Mouse (Mus musculus) thymus, adult 18-20 months (tissue): ENCODE results near the gene Actrt3.

Source experiments
- DNase-seq, 2 experiments: peaks; one replicate each; pipeline ENCODE4 v3.0.0; 2022; ENCODE audit warnings: mixed read lengths in 2 of 2

The Actrt3 gene

DNA sequence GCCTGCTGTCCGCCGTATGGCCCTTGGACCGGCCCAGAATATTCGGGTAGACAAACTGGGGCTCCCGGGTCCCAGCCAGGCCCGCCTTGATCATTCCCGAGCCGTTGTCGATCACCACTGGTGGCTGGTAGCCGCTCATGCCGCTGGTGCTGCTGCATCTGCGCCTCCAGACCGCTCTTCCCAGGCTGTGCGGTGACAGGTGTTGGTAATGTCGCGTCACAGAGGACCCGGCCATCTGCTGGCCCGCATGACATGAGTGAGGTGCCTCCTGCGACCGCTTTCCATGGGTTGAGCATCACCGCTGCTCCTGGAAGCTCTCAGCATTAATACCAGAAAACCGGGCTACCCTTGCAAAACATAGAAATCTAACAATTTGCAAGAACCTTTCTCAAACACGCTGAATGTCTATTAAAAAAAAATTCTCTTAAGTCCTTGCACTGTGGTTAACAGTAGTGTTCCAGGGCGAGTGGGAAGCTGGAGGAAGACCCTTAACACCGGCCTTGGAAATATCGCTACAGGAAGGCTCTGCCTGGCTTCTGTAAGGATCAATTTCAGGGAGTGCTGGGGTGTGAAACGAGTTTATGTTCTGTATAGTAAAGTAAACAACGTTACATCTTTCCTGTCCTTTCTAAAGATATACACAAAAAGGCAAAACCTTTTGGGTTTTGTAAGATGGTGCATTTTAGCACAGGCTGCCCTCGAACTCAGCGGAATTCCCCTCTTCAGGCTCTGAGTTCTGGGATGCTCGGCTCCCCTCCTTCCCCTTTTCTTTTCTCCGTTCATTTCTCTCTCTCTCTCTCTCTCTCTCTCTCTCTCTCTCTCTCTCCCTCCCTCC lies at the start of gene Actrt3:
TSS of gene Actrt3 (minus strand) at position 229 of the 835 bp plus-strand sequence.
- peak in 1 of 2 experiments; percentile 34 for DNase-seq

DNA sequence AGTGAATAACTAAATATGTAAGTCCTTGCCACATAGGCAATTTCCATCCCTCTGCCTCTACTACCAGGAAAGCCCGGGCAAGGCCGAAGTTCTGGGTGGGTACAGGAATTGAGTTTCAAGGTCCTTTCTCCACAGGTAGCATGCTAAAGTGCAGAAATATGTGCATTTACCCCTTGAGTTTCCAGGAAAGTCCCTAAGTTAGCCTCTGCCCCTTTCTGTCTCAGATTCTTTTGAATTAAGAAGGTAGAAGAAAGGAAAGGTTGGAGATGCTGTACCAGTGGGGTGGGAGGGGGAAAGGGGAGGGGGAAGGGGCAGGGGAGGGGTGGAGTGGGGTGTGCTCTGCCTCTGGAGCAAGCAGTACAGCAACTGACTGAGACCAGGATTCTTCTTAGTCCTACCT lies 48.7 kb upstream of the Actrt3 start:
- DNase-seq, result no peak

DNA sequence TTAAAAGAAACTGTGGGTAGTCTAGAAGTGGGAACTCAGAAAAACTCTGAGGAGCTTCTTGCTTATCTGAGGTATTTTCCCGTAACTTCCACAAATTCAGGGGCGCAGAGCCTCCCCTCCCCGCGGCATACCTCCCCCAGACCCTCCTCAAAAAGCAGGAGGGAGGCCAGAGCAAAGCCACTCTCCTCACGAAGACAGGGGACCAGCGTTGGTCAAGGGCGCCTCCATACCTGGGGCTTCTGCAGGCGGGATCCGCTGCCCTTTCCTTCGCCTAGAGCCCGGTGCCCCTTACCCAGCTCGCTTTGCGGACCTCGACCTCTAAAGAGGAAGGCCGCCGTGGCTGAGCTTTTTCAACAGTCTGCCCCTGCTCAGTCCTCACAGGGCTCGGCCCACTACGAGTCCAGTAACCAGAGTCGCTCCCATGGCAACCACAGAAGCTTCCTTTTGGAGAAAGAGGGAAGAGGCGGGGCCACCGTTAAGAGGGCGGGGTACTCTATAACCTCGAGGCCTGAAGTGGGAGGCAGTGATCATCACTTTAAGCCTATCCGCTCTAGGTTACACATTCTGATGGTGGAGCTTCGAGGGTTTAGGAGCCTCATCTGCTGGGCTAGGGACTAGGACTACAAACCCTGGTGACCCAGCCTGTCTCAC lies 47.8 kb upstream of the Actrt3 start, which contains the start of gene Lrrc34:
TSS of gene Lrrc34 (minus strand) at position 430 of the 651 bp plus-strand sequence.
- no peak for DNase-seq

DNA sequence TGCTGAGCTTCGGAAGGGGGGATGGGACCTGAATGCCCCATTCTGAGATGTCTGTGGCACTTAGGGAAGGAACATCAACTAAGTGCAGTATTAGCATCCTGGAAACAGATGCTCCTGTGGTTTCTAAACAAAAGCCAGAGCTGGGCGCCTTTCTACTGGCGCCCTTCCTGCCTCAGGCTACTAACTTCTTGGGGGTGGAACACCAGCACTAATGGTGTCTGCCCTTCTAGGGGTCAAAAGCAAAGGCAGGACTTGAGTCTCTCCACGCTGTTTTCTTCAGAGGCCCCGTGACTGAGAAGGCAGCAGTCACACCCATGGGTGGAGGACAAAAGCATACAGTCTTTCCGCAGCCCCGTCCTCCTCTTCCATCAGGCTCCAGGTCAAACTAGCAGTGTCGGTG lies 47.0 kb upstream of the Actrt3 start:
- DNase-seq, result no peak

DNA sequence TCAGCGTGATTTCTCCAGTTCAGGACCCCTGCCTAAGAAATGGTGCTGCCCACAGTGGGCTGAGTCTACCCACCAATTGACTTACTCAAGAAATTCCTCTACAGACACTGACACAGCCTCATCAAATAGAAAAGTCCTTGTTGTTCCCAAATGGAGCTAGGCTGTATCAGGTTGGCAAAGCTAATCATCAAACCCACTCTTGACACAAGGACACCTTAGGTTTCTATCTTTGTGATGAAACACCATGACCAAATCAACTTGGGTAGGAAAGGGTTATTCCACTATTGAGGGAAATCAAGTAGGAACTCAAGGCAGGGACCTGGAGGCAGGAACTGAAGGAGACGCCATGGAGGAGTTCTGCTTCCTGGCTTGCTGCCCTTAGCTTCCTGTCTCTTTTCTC lies 44.5 kb upstream of the Actrt3 start, which contains the start of gene Lrriq4:
TSS of gene Lrriq4 (plus strand) at position 301 of the 400 bp plus-strand sequence.
- no peak for DNase-seq

DNA sequence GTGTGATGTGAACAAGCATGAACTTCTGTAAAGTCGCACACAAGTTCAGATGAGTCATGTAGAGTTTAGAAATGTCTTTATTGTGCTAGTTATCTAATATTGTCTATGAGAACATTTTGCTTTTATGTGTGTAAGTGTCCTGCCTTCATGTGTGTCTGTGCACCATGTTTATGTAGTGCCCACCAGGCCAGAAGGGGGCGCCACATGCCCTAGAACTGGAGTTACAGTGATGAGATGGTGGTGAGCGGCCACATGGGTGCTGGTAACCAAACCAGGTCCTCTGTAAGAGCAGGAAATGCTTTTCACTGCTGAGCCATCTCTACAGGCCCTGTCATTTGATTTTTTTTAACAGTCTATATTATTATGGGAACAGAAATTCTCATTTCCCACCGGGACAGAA lies 35.9 kb upstream of the Actrt3 start:
- no peak for DNase-seq

DNA sequence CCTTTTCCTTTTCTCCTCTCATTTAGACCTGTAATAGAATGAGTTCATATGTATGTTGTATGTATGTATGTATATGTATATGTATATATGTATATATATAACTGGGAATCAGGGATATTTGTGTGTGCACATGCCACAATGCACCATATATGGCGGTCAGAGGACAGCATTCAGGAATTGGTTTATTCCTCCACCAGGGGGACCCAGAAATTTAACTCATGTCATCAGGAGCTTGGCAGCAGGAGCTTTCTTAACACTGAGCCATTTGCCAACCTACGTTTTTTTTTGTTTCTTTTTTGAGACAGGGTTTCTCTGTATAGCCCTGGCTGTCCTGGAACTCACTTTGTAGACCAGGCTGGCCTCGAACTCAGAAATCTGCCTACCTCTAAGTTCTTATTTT lies 33.9 kb upstream of the Actrt3 start:
- DNase-seq, result no peak

DNA sequence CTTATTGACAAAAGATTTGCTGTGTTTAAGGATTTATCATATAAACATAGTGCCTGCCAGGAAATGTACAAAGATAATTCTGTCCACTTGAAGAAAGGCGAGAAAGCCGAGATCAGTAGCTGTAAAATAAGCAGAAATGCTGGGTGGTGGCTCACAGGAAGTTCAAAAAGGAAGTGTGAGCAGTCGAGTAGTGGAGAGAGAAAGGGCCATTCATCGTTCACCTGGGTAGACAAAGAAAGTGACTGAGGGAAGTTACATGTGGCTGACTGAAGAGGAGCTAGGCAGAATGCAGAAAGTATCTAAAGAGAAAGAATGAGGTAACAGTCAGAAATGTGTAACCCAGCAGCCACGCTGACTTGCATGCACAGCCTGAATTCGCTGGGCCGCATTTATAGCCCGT lies 20.4 kb upstream of the Actrt3 start:
- DNase-seq, result no peak

DNA sequence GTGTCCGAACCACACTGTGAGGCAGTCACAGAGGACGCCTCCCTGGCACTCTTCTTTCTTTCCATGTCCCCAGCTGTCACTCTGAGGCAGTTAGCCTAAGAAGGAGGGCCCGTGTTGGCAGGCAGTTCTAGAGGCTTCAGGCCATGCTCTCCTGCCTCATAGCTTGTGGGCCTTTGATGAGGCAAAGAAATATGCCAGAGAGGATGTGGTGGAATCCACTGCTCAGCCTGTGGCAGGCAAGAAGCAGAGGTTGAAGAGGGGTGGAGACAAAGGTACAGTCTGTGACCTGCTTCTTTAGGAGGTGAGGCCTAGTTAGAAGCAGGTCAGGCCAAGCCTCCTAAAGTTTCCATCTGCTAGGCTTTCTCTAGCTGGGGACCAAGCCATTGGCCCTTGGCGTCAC lies 11.2 kb upstream of the Actrt3 start:
- DNase-seq, result peak in 1 of 2 experiments; percentile 24

DNA sequence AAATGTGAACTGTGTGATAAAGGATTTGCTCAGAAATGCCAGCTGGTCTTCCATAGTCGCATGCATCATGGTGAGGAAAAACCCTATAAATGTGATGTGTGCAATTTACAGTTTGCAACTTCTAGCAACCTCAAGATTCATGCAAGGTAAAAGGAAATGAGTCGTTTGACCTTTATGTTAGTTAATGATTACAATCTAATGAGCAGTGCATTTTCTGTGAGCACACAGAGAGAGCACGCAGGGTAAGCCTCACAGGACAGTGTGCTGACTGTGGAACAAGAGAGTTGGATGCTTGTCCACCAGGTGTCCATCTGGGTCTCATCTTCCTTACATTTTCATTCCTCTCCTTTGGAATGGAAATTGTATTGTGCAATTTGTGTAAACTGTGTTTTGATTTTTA lies 9.3 kb upstream of the Actrt3 start:
- no peak for DNase-seq

DNA sequence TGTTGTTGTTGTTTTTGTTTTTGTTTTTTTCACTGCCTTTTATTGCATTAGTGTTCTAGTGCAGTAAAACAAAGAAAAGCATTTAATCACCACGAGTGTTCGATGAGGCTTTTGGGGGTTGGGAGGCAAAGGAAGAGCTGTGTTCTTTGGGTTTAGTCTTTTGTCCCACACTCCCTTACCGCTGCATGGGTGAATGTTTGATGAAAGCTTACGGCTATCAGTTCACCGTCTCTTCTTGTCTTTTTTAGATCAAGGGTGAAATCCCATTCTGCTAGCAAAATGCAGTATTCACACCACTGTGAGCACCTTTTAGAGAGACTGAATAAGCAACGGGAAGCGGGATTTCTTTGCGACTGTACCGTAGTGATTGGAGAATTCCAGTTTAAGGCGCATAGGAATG lies 3.5 kb upstream of the Actrt3 start:
- DNase-seq, result no peak

DNA sequence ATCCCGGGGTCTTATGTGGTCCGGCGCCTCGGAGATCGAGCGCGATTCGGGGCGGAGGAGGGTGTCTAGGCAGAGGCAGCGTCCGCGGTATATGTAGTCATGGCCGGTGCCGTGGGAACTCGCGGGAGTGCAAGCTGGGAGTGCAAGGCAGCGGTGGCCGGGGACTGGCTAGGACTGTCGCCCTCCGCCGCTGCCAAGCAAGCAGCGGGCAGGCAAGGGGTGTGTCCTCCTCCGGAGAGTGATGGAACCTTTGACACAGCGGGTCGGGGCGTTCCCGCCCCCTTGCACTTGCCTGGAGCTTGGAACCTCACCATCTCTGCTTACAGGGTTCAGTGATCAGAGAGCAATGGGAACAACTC lies 3.0 kb upstream of the Actrt3 start:
- no peak for DNase-seq

DNA sequence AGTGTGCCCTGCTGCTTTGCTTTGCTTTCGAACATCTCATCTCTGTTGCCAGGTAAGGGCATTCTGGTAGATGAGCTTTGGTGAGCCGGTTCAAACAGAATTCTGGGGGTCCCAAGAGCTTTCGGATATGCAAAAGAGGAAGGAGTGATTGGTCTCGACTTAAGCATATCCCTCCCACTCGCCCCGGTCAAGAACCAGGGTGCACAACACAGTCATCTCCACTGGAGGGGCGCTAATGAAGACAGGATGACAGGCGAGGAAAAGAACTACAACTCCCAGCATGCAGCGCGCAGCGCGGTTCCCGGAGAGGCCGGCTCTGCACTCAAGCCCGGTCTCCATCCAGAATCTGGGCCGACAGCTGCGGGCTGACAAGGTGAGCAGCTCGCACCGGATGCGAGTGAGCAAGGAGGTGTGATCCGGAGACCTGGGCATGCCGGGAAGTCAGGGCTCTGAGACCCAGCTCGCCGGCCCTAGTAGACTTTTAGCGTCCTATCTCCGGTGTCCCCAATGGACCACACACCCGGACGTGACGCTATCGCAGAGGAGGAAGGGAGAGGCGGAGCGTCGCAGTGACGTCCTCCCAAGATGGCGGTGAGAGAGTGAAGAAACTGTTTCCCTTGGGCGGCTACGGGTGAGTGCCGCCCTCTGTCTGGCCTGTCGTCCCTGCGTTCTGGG lies 2.5 kb upstream of the Actrt3 start, which contains the start of gene Mynn:
TSS of gene Mynn (plus strand) at position 1 of the 675 bp plus-strand sequence.
- DNase-seq, result peak; percentile 92 to 95

DNA sequence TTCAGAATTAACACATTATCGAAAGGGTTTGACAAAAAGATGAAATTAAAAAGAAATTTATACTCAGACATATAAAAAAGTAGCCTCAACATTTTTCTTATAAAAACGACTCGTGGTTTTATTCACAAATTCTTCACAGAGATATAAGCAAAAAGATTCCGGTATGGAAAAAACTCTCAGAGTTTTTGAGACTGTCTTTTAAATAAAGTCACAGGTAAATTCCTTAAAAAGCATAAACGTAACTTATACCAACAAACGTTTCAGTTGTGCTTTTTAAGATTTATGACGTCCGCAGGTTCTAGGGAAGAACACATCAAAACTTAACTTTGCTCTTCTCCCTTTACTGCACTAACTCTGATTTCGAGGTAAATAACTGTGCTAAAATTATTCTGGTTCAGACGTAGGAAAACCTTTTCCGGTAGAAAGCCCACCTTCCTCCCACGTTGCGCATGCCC lies 1.9 kb upstream of the Actrt3 start:
- DNase-seq, result no peak

DNA sequence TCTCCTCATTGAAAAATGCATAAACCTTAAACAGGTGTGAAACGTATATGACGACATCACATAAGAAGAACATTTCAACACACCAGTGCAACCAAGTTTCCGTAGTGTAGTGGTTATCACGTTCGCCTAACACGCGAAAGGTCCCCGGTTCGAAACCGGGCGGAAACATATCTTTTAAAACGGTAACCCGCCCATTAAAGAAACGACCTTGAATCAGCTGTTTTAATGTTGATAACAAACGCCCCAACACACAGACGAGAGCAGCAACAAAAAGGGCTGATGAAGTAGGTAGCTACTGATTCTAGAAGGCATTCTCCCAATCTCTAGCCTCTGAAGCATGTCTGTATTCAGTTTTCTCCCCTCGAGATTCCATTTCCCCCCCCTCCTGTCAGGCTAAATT lies 1.4 kb upstream of the Actrt3 start:
- peak; percentile 62 to 80 for DNase-seq

DNA sequence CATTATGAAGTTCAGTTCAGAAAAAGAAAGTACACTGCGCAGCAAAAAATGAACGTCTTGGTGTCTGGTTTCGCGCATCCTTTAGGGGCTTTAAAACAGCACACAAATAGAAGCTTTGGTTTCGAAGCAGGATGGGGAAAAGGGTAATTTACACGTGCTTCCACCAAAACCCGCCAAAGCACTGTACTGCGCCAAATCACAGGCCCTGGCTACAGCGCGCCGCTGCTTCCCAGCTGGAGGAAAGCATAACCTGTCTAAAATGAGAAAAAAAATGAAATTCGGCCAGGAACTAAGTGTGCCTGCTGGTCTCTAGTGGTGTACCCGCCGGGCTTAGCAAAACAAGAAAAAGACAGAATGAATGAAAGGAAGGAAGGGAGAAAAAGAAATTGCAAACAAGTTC lies 978 bp upstream of the Actrt3 start:
- DNase-seq, result peak in 1 of 2 experiments; percentile 35

DNA sequence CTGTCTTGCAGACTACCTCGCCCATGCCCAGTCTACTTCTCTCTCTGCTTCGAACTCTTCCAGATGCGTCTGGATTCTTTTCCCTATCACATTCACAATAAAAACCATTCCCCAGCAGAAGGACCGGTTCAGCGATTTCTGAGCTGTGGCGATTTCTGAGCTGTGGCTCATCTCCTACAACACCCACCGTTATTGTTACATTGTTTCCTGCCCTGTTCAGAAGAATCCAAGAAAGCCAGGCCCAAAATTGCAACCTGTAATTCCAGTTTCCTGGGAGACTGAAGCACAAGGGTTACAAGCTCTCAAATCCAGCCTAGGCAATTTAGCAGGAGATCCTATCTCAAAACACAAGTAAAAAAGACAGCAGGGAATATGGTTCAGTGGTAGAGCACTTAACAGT lies 2.5 kb downstream of the Actrt3 start:
- DNase-seq, result no peak

DNA sequence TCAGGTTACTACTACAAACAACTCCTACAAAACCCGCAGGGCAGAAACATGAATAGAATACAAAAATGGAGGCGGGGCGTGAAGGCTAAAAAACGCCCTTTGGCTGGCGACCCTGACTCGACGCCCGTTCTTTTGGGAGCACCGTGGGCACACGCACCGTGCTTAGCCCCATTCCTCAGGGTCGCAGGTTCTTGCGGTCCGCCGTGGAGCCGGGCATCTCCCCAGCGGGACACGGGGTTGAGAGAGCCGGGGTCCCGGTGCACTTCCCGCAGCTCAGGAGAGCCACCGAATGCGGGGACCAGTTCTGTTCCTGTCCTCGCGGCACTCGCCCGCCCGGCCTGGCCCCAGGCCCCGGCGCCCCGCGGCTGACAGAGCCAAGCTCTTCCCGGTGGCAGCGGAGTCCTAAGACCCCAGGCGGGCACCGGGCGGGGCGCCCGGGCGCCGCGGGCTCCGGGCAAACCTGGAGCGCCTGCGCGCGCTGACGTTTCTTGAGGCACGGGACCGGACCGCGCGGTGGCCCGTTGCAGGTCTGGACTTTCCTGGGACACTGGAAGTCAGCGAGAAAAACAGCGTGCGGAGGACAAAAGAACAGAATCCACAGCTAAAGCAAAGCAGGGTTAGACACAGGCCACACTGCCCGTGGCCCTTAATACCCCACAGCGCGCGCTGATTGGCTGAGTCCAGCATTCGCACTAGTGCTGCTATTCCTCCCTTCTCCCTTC lies 4.5 kb downstream of the Actrt3 start:
- no peak for DNase-seq

DNA sequence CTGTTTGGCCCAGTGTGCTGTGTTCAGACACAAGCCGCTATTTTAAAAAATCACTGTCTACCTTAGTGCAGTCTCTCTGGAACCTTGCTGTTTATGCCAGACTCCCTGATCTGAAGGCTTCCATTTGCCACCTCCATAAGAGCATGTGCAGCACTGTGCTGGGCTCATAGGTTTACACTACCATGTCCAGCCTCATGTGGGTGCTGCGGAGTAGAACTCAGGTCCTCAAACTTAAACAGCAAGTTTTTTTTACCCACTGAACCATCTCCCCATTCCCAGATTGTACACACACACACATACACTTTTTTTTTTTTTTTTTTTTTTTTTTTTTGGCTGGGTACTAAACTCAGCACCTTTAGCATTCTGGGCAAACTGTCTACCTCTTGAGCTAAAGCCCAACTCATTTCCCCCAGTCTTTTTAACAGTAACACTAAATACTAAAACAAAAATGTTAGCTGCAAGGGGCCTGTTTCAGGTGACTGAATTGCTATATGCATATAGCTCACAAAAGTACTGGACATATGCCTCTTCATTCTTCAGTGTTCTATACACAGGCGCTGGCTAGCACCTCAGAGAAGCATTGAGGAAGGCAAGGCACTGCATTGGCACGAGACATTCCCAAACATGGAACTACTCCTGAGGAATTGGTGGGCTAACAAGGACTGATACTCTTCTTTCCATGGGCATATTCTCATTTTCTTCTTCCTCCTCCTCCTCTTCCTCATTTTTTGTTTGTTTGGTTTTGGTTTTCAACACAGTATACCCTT lies 5.8 kb downstream of the Actrt3 start:
- DNase-seq, result no peak

DNA sequence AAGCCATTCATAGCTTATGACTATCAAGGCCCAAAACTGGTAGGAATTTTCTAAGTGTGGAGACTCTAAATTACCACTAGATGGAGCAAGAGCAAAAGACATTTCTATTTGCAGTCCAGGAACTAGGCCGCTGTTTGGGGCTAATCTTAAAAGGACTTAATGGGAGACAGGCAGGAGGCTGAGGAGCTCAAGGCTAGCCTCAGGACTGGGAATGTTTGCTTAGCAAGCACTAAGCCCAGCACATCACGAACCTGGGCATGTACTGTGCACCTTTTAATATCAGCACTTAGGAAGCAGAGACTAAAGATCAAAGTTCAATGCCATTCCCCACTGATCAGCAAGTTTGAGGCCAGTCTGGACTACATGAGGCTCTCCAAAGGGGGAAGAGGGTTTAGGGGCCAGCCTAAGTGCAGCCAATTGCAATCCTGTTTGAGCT lies 7.3 kb downstream of the Actrt3 start:
- no peak for DNase-seq

DNA sequence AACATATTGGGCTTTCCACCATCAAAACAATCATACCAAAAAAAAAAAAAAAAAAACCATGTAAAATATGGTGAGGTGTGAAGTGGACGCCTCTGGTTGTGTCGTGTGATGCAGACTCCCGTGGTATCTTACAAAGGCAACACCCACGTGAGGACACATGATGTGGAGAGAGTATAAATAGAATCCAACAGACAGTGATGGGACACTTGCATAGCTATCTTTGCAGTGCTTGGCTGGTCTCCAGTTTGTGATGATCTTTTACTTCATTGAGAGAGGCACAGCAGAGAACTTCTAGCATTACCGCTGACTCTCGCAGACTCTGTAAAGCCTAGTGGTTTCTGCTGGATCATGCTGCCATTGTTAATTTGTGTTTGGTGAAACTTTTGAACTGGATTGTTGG lies 10.9 kb downstream of the Actrt3 start:
- DNase-seq, result no peak

DNA sequence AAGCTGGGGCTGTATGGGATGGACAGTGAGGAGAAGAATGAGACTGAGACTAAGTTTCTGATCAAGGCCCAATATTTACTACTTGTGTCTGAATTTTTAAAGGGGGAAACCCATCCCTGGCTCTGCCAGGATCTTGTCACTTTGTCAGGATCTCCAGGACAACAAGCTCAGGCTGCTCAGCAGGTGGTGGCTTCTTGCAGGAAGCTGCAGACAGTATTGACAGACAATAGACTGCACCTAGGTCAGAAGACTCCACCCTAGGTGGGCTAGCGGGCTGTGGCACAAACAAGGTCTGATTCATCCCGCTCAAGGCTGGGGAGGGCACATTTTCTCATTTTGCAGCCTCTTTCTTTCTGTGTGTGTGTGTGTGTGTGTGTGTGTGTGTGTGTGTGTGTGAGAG lies 26.2 kb downstream of the Actrt3 start:
- DNase-seq, result no peak
